16 mouse cellular contexts compared by ENCODE assay signal in the genomic region with DNA sequence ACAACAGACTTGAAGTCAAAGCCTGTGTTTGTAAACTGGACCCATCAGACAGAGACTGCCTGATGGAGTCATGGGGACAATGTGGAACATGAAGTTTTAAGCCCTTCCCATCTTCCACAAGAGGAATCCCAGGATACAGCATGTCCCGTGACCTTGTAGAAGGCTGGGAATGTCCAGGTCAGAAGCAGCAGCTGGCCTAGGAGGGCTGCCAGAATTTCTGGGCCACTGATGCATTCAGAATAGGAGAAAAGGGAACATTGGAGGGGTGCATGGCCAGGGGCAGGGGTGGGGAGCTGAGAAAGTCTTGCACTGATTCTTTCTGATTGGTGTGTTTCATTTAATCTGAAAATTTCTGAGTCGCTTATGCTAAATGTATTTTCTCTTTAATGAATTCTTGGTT. TPM values are rescaled to one million over a fixed set of nuclear protein-coding genes. Genes with fewer than 3 reads are reported as not detected.
DNase-seq lines count a peak whose midpoint lies in the region; ATAC-seq and TF ChIP-seq lines count a peak whose summit lies in the region.
"Had no signal": no experiment of that assay in that cellular context is flagged by ENCODE, and none has a peak within 500 bp of the region (broad histone marks: within the 10 kb centered on the region; RNA-seq: fewer than 3 reads in every experiment).

No protein-coding gene starts in this region.

- no peak for TF ChIP-seq CTCF in liver, adult 2 months (IDR thresholded peaks at IDR 0.05; ENCODE audit: low read depth, low read length)
- TF ChIP-seq CTCF in liver, postnatal 0 days (IDR thresholded peaks at IDR 0.05; ENCODE audit: low read depth) = no peak

- H3K79me2 ChIP-seq in liver, adult 2 months (ENCODE audit: control insufficient read depth, insufficient read depth, low read length) = no peaks in the 10 kb centered on the region

- no peaks in the 10 kb centered on the region for H3K36me3 ChIP-seq in liver, adult 2 months (ENCODE audit: control insufficient read depth, insufficient read depth, low read length)
- H3K36me3 ChIP-seq in liver, postnatal 0 days (replicated peaks; ENCODE audit: insufficient read depth, low read length) = no peaks in the 10 kb centered on the region
- H3K36me3 ChIP-seq in hindbrain, embryonic 13.5 days = no peaks in the 10 kb centered on the region
- H3K36me3 ChIP-seq: embryonic facial prominence, embryonic 13.5 days; forebrain, embryonic 10.5 days; intestine, embryonic 15.5 days; limb, embryonic 12.5 days; neural tube, embryonic 13.5 days had no signal

- no peaks in the 10 kb centered on the region for H3K27me3 ChIP-seq in liver, adult 2 months (ENCODE audit: control insufficient read depth, insufficient read depth, low read length)
- H3K27me3 ChIP-seq in liver, postnatal 0 days (ENCODE audit: insufficient read depth, low read length) = no peaks in the 10 kb centered on the region
- H3K27me3 ChIP-seq in hindbrain, embryonic 13.5 days = no peaks in the 10 kb centered on the region
- H3K27me3 ChIP-seq: CH12.LX; embryonic facial prominence, embryonic 13.5 days; intestine, embryonic 15.5 days; limb, embryonic 12.5 days; neural tube, embryonic 13.5 days had no signal

- no peak overlapping the region for H3K27ac ChIP-seq in liver, adult 2 months (replicated peaks; ENCODE audit: insufficient read depth, low read depth, low read length)
- no peak overlapping the region for H3K27ac ChIP-seq in liver, postnatal 0 days (ENCODE audit: low read depth)
- no peak overlapping the region for H3K27ac ChIP-seq in hindbrain, embryonic 13.5 days
- H3K27ac ChIP-seq: embryonic facial prominence, embryonic 13.5 days; forebrain, embryonic 10.5 days; intestine, embryonic 15.5 days; limb, embryonic 12.5 days; neural tube, embryonic 13.5 days had no signal

- H3K9me3 ChIP-seq in liver, postnatal 0 days (ENCODE audit: low read length) = no peaks in the 10 kb centered on the region
- H3K9me3 ChIP-seq in hindbrain, embryonic 13.5 days = no peaks in the 10 kb centered on the region
- H3K9me3 ChIP-seq: embryonic facial prominence, embryonic 13.5 days; forebrain, embryonic 10.5 days; intestine, embryonic 15.5 days; limb, embryonic 12.5 days; neural tube, embryonic 13.5 days had no signal

- intact Hi-C loops in heart, postnatal 36 days (cut with DNase I) = no loop called here

- no peak overlapping the region for H3K4me3 ChIP-seq in liver, adult 2 months (ENCODE audit: insufficient read depth, low read depth, low read length)
- H3K4me3 ChIP-seq in liver, postnatal 0 days (ENCODE audit: low read depth, low read length) = no peak overlapping the region
- H3K4me3 ChIP-seq in hindbrain, embryonic 13.5 days = no peak overlapping the region
- H3K4me3 ChIP-seq: embryonic facial prominence, embryonic 13.5 days; forebrain, embryonic 10.5 days; intestine, embryonic 15.5 days; limb, embryonic 12.5 days; megakaryocyte, embryonic 14.5 days; neural tube, embryonic 13.5 days had no signal

- TF ChIP-seq EP300 in liver, postnatal 0 days (IDR thresholded peaks at IDR 0.05; ENCODE audit: low read depth) = no peak

- H3K4me1 ChIP-seq in liver, adult 2 months (ENCODE audit: control insufficient read depth, insufficient read depth, low read length) = peaks cover 6% of the 10 kb centered on the region; the same call in 1 of the 2 replicates
- H3K4me1 ChIP-seq in liver, postnatal 0 days (ENCODE audit: insufficient read depth) = no peaks in the 10 kb centered on the region
- no peaks in the 10 kb centered on the region for H3K4me1 ChIP-seq in hindbrain, embryonic 13.5 days (replicated peaks)
- H3K4me1 ChIP-seq: intestine, embryonic 15.5 days; megakaryocyte, embryonic 14.5 days; neural tube, embryonic 13.5 days had no signal

- no peak for TF ChIP-seq POLR2A in liver, adult 2 months (IDR thresholded peaks at IDR 0.05; ENCODE audit: extremely low read depth, insufficient read depth, low read length)

- peak; percentile 21 to 24 for DNase-seq in cerebellum, postnatal 10 days
- no peak for DNase-seq in cerebellum, adult 11-12 months
- DNase-seq in liver, adult 2 months (ENCODE audit: extremely low read depth, low read depth, low spot score) = peak; percentile 23
- DNase-seq in liver, postnatal 0 days = no peak
- DNase-seq in heart, postnatal 36 days = peak; percentile 23 to 29
- peak; percentile 18 for DNase-seq in testis, postnatal 14 days (ENCODE audit: low spot score)
- no peak for DNase-seq in layer of hippocampus, postnatal 36 days
- DNase-seq: cerebellum, adult 11 months had no signal

- H3K4me2 ChIP-seq in liver, postnatal 0 days (ENCODE audit: low read depth, low read length) = no peak overlapping the region
- H3K4me2 ChIP-seq in hindbrain, embryonic 13.5 days = no peak overlapping the region
- H3K4me2 ChIP-seq: embryonic facial prominence, embryonic 13.5 days; intestine, embryonic 15.5 days; limb, embryonic 12.5 days; neural tube, embryonic 13.5 days had no signal

- WGBS in liver, adult 2 months = 87% methylated on average over 2 of the region's 2 CpGs
- 75% methylated on average over 2 of the region's 2 CpGs for WGBS in liver, postnatal 0 days (ENCODE audit: insufficient replicate concordance)
- 85% methylated on average over 2 of the region's 2 CpGs for whole genome bisulfite sequencing in hindbrain, embryonic 13.5 days

- no peak overlapping the region for H3K9ac ChIP-seq in liver, adult 2 months (ENCODE audit: low read depth, low read length)
- no peak overlapping the region for H3K9ac ChIP-seq in liver, postnatal 0 days (replicated peaks)
- no peak overlapping the region for H3K9ac ChIP-seq in hindbrain, embryonic 13.5 days
- H3K9ac ChIP-seq: embryonic facial prominence, embryonic 13.5 days; intestine, embryonic 15.5 days; limb, embryonic 12.5 days; neural tube, embryonic 13.5 days had no signal

- no peak for ATAC-seq in liver, postnatal 0 days
- ATAC-seq in hindbrain, embryonic 13.5 days (ENCODE audit: low FRiP score) = no peak
- ATAC-seq: intestine, embryonic 15.5 days had no signal

RNA-seq across cellular contexts. Expression of gene Bmp2, which starts 29.8 kb away (rescaled TPM):
- total RNA-seq in liver, adult 2 months (2014; rRNA removed) = 7.2 and 8.1 TPM in 2 replicates
- polyA plus RNA-seq in liver, adult 2 months (2012; rRNA removed) = 4.2 and 5.5 TPM in 2 replicates
- 5.6 and 5.7 TPM in 2 replicates for polyA plus RNA-seq in liver, postnatal 0 days (2015; fragmentation: Nextera tagmentation; extraction: Ambion mirVana)
- total RNA-seq in heart, postnatal 36 days (2021) = 1 to 10 TPM; 1.8 to 1.9 TPM
- total RNA-seq in layer of hippocampus, postnatal 36 days (2021) = 1 to 10 TPM; 1.7 to 1.9 TPM
- polyA plus RNA-seq in hindbrain, embryonic 13.5 days (2015; fragmentation: Nextera tagmentation; extraction: Ambion mirVana) = 1.6 and 2.4 TPM in 2 replicates
- total RNA-seq: CH12.LX had no signal

Comparison
In these comparisons a context has a peak if more than half of its experiments do, and no peak if none do; other contexts are left out.
1. DNase-seq: peak in cerebellum, postnatal 10 days (2 of 2), liver, adult 2 months (single experiment), heart, postnatal 36 days (2 of 2) and testis, postnatal 14 days (single experiment); none in cerebellum, adult 11-12 months (single experiment), liver, postnatal 0 days (single experiment) and layer of hippocampus, postnatal 36 days (0 of 2).